13 mouse cellular contexts compared by ENCODE assay signal in the genomic region with DNA sequence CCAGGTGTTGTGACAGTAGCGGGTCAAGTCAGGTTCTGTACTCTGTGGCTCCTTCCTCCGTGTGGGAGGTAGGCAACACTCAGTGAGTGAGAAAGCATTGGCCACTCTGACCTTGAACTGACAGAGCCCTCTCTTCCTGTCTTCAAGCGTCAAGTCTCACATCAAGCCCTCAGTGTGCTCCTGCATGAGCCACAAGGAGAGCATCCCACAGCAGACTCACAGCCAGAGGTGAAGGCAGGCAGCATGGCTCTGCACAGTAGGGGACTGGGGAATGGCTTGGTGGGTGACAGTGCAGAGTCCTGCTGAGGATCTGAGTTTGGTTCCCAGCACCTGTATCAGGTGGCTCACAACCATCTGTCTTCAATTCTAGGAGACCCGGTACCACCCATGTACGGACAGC.
"Had no signal": no experiment of that assay in that cellular context is flagged by ENCODE, and none has a peak within 500 bp of the region (broad histone marks: within the 10 kb centered on the region; RNA-seq: fewer than 3 reads in every experiment).

No protein-coding gene starts in this region.

- ATAC-seq: lung, postnatal 0 days; midbrain, embryonic 13.5 days had no signal

- H3K4me2 ChIP-seq: kidney, embryonic 15.5 days; liver, embryonic 13.5 days; midbrain, embryonic 13.5 days had no signal

- H3K4me3 ChIP-seq: kidney, embryonic 15.5 days; left cerebral cortex, adult 2 months; liver, embryonic 13.5 days; midbrain, embryonic 13.5 days had no signal

- H3K4me1 ChIP-seq: kidney, embryonic 15.5 days; liver, embryonic 13.5 days had no signal

- H3K9ac ChIP-seq: kidney, embryonic 15.5 days; liver, embryonic 13.5 days; midbrain, embryonic 13.5 days had no signal

- H3K27ac ChIP-seq: kidney, embryonic 15.5 days; left cerebral cortex, adult 2 months; liver, embryonic 13.5 days; midbrain, embryonic 13.5 days had no signal

- H3K27me3 ChIP-seq: kidney, embryonic 15.5 days; liver, embryonic 13.5 days; midbrain, embryonic 13.5 days had no signal

- H3K36me3 ChIP-seq: kidney, embryonic 15.5 days; liver, embryonic 13.5 days; midbrain, embryonic 13.5 days had no signal

- DNase-seq: kidney, adult 8-10 months; kidney, postnatal 10 days; kidney, postnatal 36 days; layer of hippocampus, postnatal 36 days; liver, embryonic 13.5 days; lung, adult 2 months; right cerebral cortex, adult 18-20 months; thymus, adult 18-20 months; thymus, postnatal 36 days had no signal

- H3K9me3 ChIP-seq: kidney, embryonic 15.5 days; liver, embryonic 13.5 days; midbrain, embryonic 13.5 days had no signal
